Mouse (Mus musculus): Measurements from ENCODE around the gene Cct3. TPM values are rescaled to one million over a fixed set of nuclear protein-coding genes. Genes with fewer than 3 reads are reported as not detected.
"Not testable (repeated sequence)": the region's sequence is repeated elsewhere in the genome, so short reads cannot be mapped to it uniquely, and the experiment has no call there.

Gene Cct3
- total RNA-seq (2021), result 100 to 1,000 TPM; 165 to 187 TPM
- long read RNA-seq, experiment 1, transcript Cct3-201 (14 exons, 1,977 nt), result major isoform, 197 of 206 reads
- long read RNA-seq, experiment 1, partial matches to known transcripts, result 7 of 206 reads
- long read RNA-seq, experiment 1, other reads (novel, unspliced or antisense), result 0 of 206 reads
- long read RNA-seq, experiment 2, transcript Cct3-201 (14 exons, 1,977 nt), result major isoform, 159 of 169 reads
- long read RNA-seq, experiment 2, partial matches to known transcripts, result 3 of 169 reads
- long read RNA-seq, experiment 2, other reads (novel, unspliced or antisense), result 4 of 169 reads

DNA sequence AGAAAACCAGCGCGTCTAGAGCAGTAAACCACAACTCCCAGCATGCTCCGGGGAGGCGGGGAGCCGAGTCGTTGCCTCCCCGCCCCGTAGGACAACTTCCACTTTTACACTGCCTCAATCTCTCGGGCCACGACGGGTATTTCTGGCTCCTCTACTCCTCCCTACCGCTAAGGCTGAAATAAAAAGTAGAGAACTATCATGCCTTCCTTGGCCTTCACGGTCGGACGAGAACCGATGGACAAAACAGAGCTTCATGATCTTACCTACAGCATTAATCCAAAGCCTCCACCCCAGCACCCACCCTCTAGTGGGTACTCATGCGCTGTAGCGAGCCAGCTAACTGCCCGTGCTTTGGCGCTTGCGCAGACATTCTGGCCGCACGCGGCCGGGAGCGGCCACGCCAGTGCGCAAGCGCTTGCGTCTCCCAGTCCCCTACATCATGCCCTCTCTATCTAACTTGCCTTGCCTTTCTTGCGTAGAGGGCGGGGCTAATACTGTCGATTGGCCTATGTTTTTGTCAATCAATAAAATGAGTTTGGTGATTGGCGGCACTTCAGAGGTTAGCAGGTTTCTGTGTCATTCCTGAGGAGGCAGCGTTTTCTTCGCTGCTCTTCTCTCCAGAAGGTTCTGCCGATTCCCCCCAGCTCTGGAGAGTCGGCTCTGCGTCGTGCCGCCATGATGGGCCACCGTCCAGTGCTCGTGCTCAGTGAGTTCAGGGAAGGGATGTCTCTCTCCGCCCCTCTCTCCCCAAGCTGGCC lies at the start of gene Cct3, which contains the start of gene Tsacc:
Cct3 (plus strand) TSS at position 556 of the 758 bp plus-strand sequence.
Tsacc (minus strand) TSS at position 439 of the 758 bp plus-strand sequence.
- intact Hi-C loops (cut with DNase I), result no loop called here
- DNase-seq, result peak; percentile 97

DNA sequence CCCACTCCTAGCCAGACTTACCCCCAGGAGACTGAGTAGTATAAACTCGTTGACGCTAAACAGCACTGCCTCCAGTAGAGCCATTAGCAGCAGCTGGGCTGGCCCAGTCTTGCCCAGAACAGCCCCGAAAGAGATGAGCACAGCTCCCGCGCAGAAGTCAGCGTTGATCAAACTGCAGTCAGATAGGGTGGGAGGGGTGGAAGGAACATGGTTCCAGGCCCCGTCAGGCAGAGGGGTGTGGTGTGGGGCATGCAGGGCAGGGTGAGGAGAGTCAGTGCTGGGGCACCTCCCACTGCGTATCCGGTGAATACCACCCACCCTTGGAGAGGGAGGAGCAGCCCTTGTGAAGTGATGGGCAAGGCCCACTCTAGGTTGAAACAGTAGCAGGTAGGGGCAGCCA lies 49.2 kb upstream of the Cct3 start:
- no peak for DNase-seq
- intact Hi-C loops (cut with DNase I), result no loop called here

DNA sequence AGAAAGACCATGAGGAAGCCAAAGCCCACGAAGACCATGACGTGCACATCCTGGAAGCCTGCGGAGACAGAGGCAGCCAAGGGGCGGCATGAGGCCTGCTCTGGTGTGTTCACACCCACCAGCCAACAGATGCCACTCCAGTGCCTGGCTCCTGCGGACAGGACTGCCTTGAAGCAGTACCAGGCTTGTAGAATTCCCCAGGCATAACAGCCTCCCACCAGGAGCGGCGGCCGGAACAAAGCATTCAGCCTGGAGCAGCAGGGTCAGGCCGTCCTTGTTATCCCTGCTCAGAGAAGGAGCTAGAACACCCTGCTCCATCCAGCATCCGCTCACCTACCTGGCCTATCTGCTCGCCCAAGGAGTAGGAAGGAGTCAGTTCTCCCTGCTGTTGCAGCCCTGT lies 48.5 kb upstream of the Cct3 start:
- intact Hi-C loops (cut with DNase I), result no loop called here
- DNase-seq, result no peak

DNA sequence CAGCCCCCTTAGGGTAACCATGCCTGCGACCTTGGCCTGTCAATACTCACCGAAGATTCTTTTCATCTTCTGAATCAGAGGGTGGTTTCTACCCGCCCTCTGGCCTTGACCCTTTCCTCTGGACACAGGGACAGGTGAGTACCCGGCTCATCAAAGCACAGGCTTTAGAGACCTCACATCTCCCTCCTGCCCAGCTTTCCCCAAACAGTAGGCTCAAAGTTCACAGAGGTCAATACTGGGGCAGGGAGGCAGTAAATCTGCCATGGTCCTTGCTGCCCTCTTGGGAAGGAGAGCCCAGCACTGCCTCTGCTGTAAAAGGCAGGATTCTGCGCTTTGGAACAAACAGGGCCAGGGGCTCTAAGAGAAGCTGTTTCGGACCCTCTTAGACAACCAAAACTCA lies 44.2 kb upstream of the Cct3 start:
- no peak for DNase-seq
- intact Hi-C loops (cut with DNase I), result no loop called here

DNA sequence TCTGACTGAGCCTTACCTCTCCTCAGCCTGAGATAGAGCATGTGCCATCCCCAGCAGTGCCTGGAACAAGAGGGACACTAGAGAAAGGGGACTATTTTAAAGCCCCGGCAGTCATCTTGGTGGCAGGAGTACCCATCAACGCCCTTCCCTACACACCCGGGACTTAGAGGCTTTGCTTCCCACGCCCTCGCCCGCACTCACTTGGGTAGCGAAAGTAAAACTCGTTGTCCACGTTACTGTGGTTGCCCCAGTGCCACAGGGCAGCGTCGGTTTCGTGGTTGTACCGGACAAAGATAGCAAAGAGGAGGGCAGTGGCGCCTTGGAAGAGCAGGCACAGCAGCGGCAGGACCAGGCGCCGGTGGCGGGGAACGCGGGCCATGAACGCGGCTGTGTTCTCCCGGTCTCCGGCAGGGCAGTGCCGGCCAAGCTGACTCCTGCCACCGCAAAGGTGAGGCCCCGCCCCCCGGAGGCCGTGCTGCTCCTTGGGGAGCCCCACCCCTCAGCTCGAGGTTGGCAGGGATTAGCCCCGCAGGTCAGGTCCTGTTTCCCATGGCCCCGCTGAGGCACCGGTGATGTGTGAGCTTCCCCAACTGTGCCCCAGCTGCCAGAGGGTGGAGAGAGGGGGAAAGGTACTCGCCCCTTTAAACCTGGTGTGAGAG lies 42.5 kb upstream of the Cct3 start, which contains the start of gene Rhbg:
Rhbg (minus strand) TSS at position 442 of the 659 bp plus-strand sequence.
- peak; percentile 15 to 33 for DNase-seq
- intact Hi-C loops (cut with DNase I), result no loop called here

DNA sequence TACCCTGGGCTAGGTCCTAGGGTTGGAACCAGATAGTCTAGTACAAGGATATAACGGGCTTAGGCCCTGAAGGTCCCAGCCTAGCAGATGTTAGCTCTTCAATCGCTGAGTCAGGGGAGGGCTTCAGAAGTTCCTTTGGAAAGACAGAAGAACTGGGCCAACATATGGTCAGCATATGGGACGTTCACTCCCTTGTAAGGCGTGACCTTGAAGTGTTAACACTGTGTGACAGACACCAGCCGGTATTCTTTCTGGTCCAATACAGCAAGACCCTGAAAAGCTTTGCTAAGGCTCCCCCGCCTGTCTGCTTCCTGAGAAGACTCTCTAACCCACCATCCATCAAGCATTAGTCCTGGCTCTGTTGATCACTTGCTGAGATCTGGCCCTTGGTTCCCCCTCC lies 41.0 kb upstream of the Cct3 start:
- intact Hi-C loops (cut with DNase I), result no loop called here
- no peak for DNase-seq

DNA sequence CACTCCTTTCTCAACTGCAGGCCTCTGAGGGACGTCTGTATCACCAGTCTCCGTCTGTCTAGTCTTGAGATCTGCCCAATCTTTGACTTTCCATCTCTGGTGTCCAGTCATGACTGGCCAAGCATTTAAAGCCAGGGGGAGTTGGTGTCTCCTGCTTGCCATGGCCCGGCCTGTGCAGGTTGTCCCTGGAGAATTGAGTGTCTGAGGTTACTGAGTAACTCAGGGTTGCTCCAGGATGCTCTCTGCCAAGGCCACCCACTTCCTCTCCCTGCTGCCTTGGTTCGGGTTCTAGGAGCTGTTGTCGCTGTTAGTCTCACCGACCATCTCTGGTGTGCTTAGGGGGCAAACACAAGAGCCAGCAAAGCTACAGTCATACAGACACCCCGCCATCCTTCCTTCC lies 40.5 kb upstream of the Cct3 start:
- no peak for DNase-seq
- intact Hi-C loops (cut with DNase I), result no loop called here

DNA sequence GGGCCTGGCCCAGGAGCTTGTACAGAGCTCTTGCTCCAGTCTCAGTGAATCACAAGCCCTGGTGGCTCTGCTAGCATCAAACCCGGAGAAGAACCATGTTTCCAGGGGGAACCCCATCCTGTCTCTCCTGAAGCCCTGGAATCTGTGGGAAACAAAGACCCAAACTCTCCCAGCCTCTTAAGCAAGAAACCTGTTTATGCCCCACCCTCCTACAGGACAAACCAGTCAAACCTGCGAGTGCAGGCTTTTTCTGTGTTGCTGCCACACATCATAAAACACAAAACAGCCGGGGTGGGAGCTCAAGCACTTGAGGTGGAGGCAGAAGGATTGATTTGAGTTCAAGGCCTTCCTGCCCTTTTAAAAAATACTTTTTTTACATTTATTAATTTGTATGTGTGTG lies 34.6 kb upstream of the Cct3 start:
- intact Hi-C loops (cut with DNase I), result no loop called here
- no peak for DNase-seq

DNA sequence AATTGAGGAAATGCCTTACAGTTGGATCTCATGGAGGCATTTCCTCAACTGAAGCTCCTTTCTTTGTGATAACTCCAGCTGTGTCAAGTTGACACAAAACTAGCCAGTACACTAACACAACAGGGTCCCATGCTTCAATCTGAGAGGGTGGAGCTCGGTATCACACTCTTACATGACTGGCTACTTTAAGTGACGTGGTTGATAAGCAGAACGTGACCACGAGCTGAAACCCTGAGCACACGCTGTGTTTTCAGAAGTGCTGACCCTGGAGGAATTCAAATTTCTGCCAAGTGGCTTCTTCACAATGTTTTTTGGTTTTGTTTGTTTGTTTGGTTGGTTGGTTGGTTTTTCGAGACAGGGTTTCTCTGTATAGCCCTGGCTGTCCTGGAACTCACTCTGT lies 28.9 kb upstream of the Cct3 start:
- intact Hi-C loops (cut with DNase I); DNase-seq: not testable (repeated sequence)

DNA sequence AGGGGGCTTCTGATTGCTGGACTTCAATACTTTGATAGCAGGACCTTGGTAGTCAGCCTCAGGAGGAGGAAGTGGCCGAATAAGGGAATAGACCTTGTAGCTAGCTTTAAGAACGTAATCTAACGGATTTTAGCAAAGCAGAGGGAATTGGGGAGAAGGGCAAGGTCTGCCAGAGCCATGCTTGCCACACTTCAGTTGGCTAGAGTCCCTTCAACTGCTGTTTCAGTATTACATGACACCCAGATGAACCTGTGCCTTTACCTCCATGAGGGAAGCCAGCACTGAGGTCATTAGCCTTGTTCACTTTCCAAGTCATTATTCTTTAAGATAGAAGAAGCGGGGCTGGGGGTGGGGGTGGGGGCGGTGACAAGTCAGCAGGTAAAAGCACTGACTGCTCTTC lies 27.9 kb upstream of the Cct3 start:
- intact Hi-C loops (cut with DNase I), result no loop called here
- DNase-seq, result no peak

DNA sequence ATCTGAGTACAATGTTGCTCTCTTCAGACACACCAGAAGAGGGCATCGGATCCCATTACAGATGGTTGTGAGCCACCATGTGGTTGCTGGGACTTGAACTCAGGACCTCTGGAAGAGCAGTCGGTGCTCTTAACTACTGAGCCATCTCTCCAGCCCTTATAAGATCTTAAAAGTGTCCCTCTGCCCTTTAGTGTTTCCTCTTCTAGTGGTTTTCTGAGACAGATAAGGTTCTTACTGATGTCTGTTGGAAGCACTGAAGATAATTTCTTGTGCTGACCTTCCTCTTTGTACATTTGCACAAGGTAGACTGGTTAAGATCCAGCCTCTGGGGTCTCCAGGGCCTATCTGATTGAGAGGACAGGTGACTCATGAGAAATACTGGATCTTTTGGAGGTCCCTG lies 25.6 kb upstream of the Cct3 start:
- intact Hi-C loops (cut with DNase I); DNase-seq: not testable (repeated sequence)

DNA sequence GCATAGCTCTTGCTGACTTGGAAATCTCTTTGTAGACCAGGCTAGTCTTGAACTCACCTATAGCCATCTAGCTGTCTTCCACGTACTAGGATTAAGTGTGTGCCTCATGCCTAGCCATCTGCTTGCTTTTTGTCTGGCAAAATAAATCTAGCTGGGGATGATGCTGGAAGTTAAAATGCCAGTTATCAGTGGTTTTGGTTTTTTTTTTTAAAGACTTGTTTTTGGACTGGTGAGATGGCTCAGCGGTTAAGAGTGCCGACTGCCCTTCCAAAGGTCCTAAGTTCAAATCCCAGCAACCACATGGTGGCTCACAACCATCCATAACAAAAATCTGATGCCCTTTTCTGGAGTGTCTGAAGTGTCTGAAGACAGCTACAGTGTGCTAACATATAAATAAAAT lies 25.1 kb upstream of the Cct3 start:
- no peak for DNase-seq
- intact Hi-C loops (cut with DNase I), result no loop called here

DNA sequence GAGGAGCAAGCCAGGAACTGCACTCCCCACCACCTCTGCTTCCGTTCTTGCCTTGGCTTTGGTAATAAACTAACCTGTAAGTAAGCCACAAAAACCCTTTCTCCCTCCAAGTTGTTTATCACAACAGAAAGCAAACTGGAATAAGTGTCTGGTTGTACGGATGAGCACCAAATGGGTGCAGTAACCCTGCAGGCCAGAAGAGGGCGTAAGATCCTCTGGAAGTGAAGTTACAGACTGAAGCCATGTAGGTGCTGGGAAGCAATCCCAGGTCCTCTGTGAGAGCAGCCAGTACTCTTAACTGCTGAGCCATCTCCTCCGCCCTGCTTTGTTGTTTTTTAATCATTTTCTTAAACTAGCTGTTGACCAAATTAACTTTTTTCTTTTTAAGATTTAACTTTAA lies 22.9 kb upstream of the Cct3 start:
- DNase-seq, result no peak
- intact Hi-C loops (cut with DNase I), result no loop called here

DNA sequence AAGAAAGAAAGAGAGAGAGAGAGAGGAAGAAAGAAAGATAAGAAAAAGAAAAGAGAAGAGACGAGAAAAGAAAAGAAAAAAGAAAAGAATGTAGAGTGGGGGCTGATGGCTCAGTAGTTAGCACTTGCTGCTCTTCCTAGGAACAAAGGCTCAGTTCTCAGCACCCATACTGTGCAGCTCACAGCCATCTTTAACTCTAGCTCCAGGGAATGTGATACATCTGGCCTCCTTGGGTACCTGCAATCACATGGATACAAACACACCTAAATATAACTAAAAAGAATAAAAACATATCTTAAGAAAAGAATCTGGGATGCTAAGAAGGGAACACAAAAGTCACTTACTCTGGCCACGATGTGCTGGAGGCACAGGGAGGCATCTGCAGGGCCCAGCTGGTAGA lies 20.8 kb upstream of the Cct3 start:
- intact Hi-C loops (cut with DNase I), result no loop called here
- no peak for DNase-seq

DNA sequence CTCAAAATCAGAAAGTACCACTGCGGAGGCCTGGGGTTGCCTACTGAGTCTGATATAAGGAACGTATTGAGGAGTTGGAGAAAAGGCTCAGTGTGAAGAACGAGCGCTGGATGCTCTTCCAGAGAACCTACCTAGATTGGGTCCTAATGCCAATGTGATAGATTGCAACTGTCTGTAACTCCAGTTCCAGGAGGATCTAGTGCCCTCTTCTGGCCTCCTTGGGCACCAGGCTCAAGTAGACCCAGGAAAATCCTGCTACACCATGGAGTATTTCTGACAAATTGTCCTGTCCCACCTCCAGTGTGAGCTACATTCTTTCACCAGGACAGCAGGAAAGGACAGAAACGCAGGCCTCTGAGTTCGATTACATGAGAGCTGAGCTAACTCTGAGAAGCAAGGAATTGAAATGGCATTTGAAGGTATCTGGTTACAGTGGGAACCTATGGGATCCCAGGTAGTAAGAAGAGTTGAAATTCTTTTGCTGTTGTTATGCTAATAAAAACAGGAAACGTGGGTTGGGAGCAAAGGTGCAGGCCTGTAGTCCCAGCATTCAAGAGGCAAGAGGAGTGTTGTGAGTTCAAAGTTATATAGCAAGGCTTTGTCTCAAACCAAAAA lies 20.3 kb upstream of the Cct3 start:
- DNase-seq, result peak in 1 of 2 experiments; percentile 16
- intact Hi-C loops (cut with DNase I), result no loop called here

DNA sequence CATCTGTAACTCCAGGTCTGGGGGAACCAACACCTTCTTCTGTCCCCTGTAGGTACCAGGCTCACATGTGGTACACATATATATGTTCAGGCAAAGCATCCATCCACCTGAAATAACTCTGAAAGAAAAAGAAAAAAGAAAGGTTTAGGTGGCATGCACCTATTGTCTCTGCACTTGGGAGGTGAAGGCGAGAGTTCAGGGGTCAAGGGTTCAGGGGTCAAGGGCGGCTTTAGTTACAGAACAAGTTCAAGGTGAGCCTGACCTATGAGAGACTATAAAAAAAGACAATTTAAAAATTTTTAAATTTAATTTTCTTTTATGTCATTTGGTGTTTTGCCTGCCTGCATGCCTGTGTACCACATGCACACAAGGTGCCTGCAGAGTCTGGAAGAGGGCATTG lies 16.9 kb upstream of the Cct3 start:
- intact Hi-C loops (cut with DNase I), result no loop called here
- DNase-seq, result no peak

DNA sequence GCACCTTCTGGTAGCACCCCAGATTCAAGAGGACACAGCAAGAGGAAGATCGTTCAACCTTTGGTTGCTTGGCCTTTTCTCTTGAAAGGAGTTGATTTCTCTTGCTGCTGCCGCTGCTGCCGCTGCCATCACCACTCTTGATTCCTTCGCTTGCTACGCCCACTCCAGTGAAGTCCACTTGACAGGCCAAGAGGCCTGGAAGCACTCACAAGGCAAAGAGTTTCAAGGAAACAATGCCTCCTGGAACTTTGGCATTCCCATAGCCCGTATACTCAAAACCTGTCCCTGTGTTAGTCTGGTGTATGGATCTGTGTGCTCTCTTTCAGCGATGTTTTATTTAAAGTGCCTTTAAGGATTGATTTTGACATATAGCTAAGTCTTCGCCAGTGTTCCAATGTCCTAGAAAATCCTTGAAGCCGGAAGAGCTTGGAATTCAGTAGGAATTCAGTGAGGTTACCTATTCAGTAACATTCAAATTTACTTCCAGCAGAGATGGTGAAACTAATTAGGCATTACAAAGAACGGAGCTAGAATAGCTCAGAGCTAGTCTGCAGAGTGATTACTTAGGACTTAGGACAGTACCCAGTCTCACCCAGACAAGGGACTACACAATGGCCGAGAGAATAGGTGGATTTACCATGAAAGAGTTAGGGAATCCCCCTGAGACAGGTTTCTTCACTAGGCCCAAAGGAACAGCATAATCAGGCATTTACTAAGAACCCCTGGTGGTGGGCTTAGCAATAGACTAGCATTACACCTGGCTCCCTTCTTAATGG lies 15.6 kb upstream of the Cct3 start:
- DNase-seq; intact Hi-C loops (cut with DNase I): not testable (repeated sequence)

DNA sequence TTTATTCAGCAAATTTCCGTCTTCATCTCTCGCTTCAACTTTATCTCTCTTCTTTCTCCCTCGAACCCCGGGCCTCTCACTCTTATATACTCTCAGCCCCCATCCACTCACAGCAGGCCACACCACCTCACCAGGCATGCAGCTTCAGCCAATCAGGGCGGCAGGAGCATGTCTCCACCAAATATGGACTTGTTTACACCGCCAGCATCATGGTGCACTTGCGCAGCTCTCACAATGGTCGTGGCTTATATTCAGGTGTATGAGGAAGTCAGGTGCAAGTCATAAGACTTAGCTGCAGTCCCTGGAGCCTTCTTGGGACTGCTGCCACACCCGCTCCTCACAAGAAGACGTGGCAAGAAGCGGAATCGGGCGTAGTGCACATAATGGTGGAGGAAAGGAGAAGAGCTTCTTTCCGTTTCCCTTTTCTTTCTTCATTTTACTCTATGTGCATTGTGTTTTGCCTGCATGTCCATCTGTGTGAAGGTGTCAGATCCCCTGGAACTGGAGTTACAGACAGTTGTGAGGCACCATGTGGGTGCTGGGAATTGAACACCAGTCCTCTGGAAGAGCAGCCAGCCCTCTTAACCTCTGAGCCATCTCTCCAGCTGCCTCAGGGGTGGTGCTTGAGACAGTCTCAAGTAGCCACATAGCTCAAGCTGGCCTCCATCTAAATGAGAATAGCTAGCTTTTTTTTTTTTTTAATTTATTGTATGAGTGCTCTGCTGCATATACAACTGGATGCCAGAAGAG lies 11.9 kb upstream of the Cct3 start:
- intact Hi-C loops (cut with DNase I); DNase-seq: not testable (repeated sequence)

DNA sequence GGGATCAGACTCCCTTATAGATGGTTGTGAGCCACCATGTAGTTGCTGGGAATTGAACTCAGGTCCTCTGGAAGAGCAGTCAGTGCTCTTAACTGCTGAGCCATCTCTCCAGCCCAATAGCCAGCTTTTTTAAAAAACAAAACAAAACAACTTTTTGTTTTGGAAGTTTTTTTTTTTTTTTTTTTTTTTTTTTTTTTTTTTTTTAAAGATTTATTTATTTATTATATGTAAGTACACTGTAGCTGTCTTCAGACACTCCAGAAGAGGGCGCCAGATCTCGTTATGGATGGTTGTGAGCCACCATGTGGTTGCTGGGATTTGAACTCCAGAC lies 11.4 kb upstream of the Cct3 start:
- intact Hi-C loops (cut with DNase I); DNase-seq: not testable (repeated sequence)

DNA sequence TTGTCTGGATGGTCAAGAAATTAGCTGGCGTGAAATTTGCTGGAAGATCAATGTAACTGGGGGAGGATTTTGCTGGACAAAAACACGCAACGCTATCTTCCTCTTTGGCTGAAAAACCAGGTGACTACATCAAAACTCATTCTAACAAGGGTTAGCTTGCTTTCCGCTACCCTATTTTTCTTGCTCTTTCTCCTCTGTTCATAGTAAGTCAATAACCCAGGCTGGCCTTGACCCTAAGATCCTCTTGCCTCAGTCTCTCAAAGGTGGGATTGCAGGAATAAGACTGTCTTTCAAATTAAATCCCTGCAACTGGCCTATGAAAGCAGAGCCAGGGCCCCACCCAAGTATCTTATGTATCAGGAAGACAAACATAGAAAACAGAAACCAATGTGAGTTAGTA lies 9.8 kb upstream of the Cct3 start, which contains the start of gene Gm38392:
Gm38392 (minus strand) TSS at position 101 of the 400 bp plus-strand sequence.
- no peak for DNase-seq
- intact Hi-C loops (cut with DNase I), result no loop called here

All from heart, postnatal 14 days (tissue).